Comparison of ENCODE assay signal across 8 mouse cellular contexts in genomic region chr7:145030635-145031141, GRCm38 (mm10).
DNase-seq lines count a peak whose midpoint lies in the region; ATAC-seq lines count a peak whose summit lies in the region.

No protein-coding gene starts in this region.

- no peaks in the 10 kb centered on the region for H3K36me3 ChIP-seq in heart, embryonic 12.5 days
- no peaks in the 10 kb centered on the region for H3K36me3 ChIP-seq in kidney, embryonic 16.5 days (ENCODE audit: insufficient read depth, low read length)
- H3K36me3 ChIP-seq in limb, embryonic 15.5 days, result no peaks in the 10 kb centered on the region
- H3K36me3 ChIP-seq in midbrain, embryonic 15.5 days (replicated peaks), result no peaks in the 10 kb centered on the region
- H3K36me3 ChIP-seq in stomach, embryonic 15.5 days, result no peaks in the 10 kb centered on the region

- ATAC-seq in heart, embryonic 12.5 days (ENCODE audit: insufficient number of reproducible peaks, low FRiP score), result peak; percentile 89
- peak; percentile 97 for ATAC-seq in kidney, embryonic 16.5 days (ENCODE audit: low FRiP score, low TSS enrichment)
- ATAC-seq in limb, embryonic 15.5 days (ENCODE audit: insufficient number of reproducible peaks, low FRiP score, low TSS enrichment, low read depth), result peak; percentile 88
- peak; percentile 97 for ATAC-seq in midbrain, embryonic 15.5 days (replicated peaks)
- ATAC-seq in stomach, embryonic 15.5 days (ENCODE audit: insufficient read depth, low FRiP score, low read depth), result peak; percentile 89
- ATAC-seq in CD4-positive, CD25-positive, alpha-beta regulatory T cell, adult 4 months, result no peak

- peak overlapping the region; percentile 70 for H3K4me2 ChIP-seq in heart, embryonic 12.5 days
- peak overlapping the region; percentile 64 for H3K4me2 ChIP-seq in kidney, embryonic 16.5 days (replicated peaks; ENCODE audit: low read depth, low read length)
- H3K4me2 ChIP-seq in limb, embryonic 15.5 days, result peak overlapping the region; percentile 84
- peak overlapping the region; percentile 89 for H3K4me2 ChIP-seq in midbrain, embryonic 15.5 days
- H3K4me2 ChIP-seq in stomach, embryonic 15.5 days, result peak overlapping the region; percentile 90

- H3K9me3 ChIP-seq in heart, embryonic 12.5 days (replicated peaks), result no peaks in the 10 kb centered on the region
- H3K9me3 ChIP-seq in kidney, embryonic 16.5 days (ENCODE audit: low read length), result no peaks in the 10 kb centered on the region
- no peaks in the 10 kb centered on the region for H3K9me3 ChIP-seq in limb, embryonic 15.5 days
- H3K9me3 ChIP-seq in midbrain, embryonic 15.5 days, result no peaks in the 10 kb centered on the region
- no peaks in the 10 kb centered on the region for H3K9me3 ChIP-seq in stomach, embryonic 15.5 days

- H3K4me1 ChIP-seq in heart, embryonic 12.5 days (replicated peaks), result peaks cover 18% of the 10 kb centered on the region
- peaks cover 19% of the 10 kb centered on the region for H3K4me1 ChIP-seq in kidney, embryonic 16.5 days (ENCODE audit: insufficient read depth, low read length)
- peaks cover 16% of the 10 kb centered on the region for H3K4me1 ChIP-seq in limb, embryonic 15.5 days
- H3K4me1 ChIP-seq in midbrain, embryonic 15.5 days, result peaks cover 8% of the 10 kb centered on the region
- H3K4me1 ChIP-seq in stomach, embryonic 15.5 days, result peaks cover 9% of the 10 kb centered on the region

- peak; percentile 85 for DNase-seq in brain, adult 2 months (ENCODE audit: low read depth, low spot score)
- DNase-seq in fibroblast of lung, adult 2 months (ENCODE audit: low read depth), result peak; percentile 92

- peak overlapping the region; percentile 33; the same call in 1 of the 2 replicates for H3K27ac ChIP-seq in heart, embryonic 12.5 days (ENCODE audit: poor library complexity, severe bottlenecking)
- H3K27ac ChIP-seq in kidney, embryonic 16.5 days (ENCODE audit: low read length), result peak overlapping the region; percentile 61
- H3K27ac ChIP-seq in limb, embryonic 15.5 days, result peak overlapping the region; percentile 82
- no peak overlapping the region for H3K27ac ChIP-seq in midbrain, embryonic 15.5 days
- H3K27ac ChIP-seq in stomach, embryonic 15.5 days, result peak overlapping the region; percentile 77

- peak overlapping the region; percentile 63 for H3K9ac ChIP-seq in heart, embryonic 12.5 days
- peak overlapping the region; percentile 62 for H3K9ac ChIP-seq in kidney, embryonic 16.5 days (replicated peaks; ENCODE audit: low read length)
- H3K9ac ChIP-seq in limb, embryonic 15.5 days, result 0 out of 2 replicates have a peak overlapping the region, but pooled peaks have one; percentile 14
- peak overlapping the region; percentile 39 for H3K9ac ChIP-seq in midbrain, embryonic 15.5 days
- H3K9ac ChIP-seq in stomach, embryonic 15.5 days, result no peak overlapping the region

- H3K27me3 ChIP-seq in heart, embryonic 12.5 days (replicated peaks), result peaks cover 8% of the 10 kb centered on the region; the same call in 1 of the 2 replicates
- H3K27me3 ChIP-seq in kidney, embryonic 16.5 days (ENCODE audit: insufficient read depth, low read length), result no peaks in the 10 kb centered on the region
- no peaks in the 10 kb centered on the region for H3K27me3 ChIP-seq in limb, embryonic 15.5 days
- H3K27me3 ChIP-seq in midbrain, embryonic 15.5 days (replicated peaks), result no peaks in the 10 kb centered on the region
- 0 out of 2 replicates have a peak, but pooled peaks cover 5% of the 10 kb centered on the region for H3K27me3 ChIP-seq in stomach, embryonic 15.5 days (replicated peaks)

- WGBS in heart, embryonic 12.5 days, result 1% methylated on average over 22 of the region's 22 CpGs
- WGBS in kidney, embryonic 16.5 days, result 0% methylated on average over 22 of the region's 22 CpGs
- WGBS in limb, embryonic 15.5 days, result under 1% methylated on average over 22 of the region's 22 CpGs
- WGBS in midbrain, embryonic 15.5 days, result 1% methylated on average over 22 of the region's 22 CpGs
- WGBS in stomach, embryonic 15.5 days, result under 1% methylated on average over 22 of the region's 22 CpGs

- H3K4me3 ChIP-seq in heart, embryonic 12.5 days, result peak overlapping the region; percentile 38
- H3K4me3 ChIP-seq in kidney, embryonic 16.5 days (ENCODE audit: low read length), result peak overlapping the region; percentile 40
- peak overlapping the region; percentile 39 for H3K4me3 ChIP-seq in limb, embryonic 15.5 days
- H3K4me3 ChIP-seq in midbrain, embryonic 15.5 days, result peak overlapping the region; percentile 39
- H3K4me3 ChIP-seq in stomach, embryonic 15.5 days (replicated peaks), result peak overlapping the region; percentile 38
